Mouse (Mus musculus): ENCODE data around the gene Ccdc124.

Ccdc124 gene

DNA sequence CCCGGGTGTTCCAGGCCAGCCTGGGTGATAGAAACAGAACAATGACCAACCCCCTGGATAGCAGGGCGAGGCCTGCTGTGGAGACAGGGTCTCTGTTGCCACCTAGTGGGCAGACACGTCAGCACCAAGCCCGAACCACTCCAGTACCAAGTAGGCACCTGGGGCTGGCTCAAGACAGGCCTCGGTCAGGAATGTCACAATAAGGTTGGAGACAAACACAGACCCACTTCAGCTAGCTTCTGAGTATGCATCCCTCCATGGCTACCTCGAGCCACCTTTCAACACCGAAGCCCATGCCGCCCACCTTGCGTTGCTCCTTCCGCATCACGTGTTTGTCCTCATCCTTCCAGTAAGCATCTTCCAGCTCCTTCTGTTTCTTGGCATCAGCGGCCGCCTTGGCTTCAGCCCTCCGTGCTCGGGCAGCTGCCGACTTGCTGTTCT, 4.1 kb downstream of the Ccdc124 start:
- no peak for DNase-seq (ENCODE audit: low read depth, low spot score)

DNA sequence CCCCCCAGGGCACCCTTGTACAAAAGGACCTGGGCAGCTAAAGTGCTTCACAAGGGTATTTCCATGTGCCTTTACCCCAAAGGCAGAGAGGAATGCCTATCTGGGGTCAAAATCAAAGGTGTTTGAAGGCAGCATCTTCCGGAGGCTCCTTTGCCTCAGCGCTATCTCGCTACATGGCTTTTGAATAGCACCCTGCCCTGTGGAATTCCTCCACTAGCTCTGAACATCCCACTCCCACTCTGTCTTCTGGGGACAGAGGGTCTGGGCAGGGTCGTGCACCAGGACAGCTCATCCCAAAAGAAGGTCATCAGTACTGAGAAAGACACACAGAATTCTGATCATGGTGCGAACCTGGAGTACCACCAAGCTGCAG, 4.5 kb downstream of the Ccdc124 start:
- DNase-seq (ENCODE audit: low read depth, low spot score): no peak

DNA sequence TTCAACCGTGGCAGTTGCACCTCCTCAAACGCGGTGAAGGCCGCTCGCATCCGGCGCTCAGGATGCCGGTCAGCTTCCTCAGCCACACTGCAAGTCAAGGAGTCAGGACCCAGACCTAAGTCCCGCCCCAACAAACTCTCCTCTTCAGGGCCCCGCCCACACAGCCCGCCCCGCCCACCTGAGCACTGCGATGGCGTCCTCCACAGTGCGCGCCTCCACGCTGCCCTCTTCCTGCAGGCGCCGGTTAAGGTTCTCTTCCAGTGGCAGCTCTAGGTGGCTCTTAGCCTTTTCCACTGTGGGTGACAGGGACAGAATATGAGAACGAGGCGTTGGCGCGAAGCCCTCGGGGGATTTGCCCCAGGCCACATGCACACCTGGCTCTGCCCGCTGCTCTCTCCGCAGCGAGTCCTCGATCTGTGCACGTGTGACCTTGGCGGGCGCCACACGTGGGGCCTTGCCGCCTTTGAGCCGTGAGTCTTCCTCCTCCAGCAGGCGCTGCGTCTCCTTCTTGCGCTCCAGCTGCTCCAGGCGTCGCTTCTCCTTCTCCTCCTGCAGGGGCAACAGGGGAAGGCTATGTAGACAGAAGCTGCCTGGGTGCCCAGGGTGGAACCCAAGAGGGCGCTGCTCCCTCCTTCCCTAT, 5.1 kb downstream of the Ccdc124 start:
- DNase-seq (ENCODE audit: low read depth, low spot score): no peak

- DNase-seq (ENCODE audit: low read depth, low spot score): no peak
These were observed 7.2 kb downstream of the Ccdc124 start for GRCm38 (mm10) chr8:70866566-70866965.

DNA sequence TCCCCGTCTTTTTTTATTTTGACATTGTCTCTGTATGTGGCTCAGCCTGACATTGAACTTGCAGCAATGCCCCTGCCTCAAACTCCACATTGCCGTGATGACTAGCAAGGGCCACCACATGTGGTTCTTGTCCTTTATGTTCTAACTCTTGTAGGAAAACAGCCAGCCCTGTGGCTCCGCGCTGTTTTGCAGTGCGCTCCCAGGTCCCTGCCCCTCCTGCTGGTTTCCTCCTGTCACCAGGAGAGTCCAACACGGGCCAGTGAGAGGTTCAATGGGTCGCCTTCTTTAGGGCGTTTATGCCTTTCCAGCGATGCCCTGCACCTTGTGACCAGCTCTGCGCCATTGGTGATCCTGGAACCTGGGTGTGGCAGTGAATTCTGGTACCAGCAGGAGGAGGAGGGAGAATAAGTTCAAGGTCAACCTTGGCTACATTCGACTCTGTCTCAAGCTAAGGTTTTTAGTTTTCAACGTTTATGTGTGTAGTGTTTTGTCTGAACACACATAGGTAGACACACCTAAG, 7.7 kb downstream of the Ccdc124 start:
- no peak for DNase-seq (ENCODE audit: low read depth, low spot score)

GRCm38 (mm10) chr8:70865350-70866000, 8.3 kb downstream of the Ccdc124 start:
- peak; percentile 100 for DNase-seq (ENCODE audit: low read depth, low spot score)

DNA sequence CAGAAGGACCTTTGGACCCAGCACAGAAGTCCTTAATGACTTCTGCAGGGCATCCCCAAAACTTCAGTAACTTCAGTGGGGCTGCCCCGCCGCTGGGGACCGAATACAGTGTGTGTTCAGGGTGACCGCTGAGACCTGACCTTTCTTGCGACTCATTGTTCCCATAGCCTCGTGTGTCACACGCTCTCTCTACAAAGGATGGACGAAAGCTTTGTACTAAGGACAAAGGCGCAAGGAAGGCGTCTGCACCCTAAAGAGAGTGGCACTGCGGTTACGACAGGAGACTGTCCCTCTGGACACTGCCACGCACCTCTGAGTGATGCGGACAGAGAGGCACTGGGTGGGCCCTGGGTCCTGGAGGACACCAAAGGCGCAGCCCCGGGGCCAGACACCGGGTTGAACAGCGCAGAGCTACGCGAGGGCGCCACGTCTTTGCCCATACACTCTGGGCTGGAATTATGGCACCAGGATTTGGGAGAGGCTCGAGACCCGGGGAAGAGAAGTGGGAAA, 9.0 kb downstream of the Ccdc124 start:
- DNase-seq (ENCODE audit: low read depth, low spot score): no peak

DNA sequence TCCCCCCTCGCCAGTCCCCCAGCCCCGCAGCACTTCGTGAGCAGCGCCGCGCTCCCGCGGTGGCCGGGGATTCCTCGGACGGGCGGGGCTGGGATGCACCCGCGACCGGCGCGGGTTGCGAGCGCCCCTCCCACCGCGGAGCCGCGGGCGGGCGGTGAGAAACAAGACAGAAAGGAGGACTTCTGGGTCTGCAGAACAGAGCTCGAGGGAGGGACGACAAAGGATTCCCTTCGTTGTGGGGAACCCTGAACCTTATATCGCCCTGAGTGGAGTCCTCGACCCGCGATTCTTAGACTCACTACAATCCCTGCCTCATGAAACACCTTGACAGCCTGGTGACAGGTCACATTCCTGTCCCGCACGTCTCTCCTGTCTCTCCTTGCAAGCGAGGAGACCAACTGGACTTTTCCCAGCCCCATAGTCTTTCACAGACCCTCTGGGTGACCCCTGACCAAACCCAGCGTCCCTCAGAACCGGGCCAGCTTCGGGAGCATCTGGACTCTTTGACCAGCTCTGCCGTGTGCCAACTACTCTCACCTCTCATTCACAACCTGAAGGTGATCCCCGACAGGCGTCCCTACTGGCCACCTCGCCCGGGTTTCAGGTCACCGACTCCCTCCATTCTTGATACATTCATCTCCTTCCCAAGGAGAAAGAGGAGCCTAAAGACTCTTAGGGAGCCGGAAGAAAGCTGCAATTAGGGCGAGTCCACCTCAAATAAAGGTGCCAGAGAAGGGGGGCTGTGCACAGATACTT, 9.6 kb downstream of the Ccdc124 start:
- DNase-seq (ENCODE audit: low read depth, low spot score): no peak

GRCm38 (mm10) chr8:70862824-70863641, 10.7 kb downstream of the Ccdc124 start, which contains the start of gene Kcnn1:
Kcnn1 (minus strand) TSS chr8:70863258.
- no peak for DNase-seq (ENCODE audit: low read depth, low spot score)

GRCm38 (mm10) chr8:70857516-70857915, 16.2 kb downstream of the Ccdc124 start:
- DNase-seq (ENCODE audit: low read depth, low spot score): no peak

GRCm38 (mm10) chr8:70856541-70857197, 17.1 kb downstream of the Ccdc124 start:
- DNase-seq (ENCODE audit: low read depth, low spot score): no peak

- DNase-seq (ENCODE audit: low read depth, low spot score): no peak
These were observed 17.7 kb downstream of the Ccdc124 start for GRCm38 (mm10) chr8:70856028-70856427.

DNA sequence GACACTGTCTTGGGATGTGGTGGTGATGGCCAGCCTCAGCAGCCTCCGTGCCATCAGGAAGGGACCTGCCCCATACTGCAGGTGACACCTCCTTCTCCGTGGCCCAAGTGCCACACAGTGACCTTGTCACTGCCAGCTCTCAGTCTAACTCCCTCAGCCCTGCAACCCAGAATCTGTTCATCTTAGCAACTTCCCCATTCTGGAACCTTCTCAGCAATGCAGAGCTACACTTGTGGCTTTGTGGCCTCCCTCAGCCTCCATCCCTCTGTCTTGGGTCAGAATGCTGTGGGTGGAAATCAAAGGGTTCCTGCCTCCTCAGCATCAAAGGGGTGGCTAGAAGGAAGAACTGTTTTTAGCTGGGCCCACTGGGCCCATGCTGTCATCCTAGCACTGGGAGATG, 19.9 kb downstream of the Ccdc124 start:
- DNase-seq (ENCODE audit: low read depth, low spot score): no peak

DNA sequence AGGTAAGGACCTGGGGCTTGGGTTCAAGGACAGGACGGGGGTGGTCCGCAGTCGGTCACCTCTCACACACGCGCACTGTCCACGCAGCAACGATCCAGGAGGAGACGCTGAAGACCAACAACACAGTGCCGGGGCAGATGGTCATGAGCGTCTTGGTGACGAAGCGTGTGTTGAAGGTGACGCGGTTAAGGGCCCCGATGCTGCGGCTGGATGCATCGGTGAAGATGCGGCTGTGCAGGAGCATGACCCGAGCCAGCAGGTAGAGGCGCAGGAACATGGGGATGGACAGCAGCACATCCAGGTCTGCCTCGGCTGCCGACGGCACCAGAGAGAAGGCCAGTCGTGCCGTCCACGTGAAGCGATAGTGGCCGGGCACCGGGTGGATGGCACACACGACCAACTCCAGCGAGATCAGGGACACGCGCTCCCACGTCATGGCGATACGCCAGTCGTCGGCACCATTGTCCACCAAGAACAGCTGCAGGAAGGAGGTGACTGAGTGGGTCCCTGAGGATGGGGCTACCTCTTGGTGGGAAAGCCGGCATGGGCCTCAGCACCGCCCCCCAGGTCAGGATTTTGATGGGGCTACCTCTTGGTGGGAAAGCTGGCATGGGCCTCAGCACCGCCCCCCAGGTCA, 21.0 kb downstream of the Ccdc124 start:
- no peak for DNase-seq (ENCODE audit: low read depth, low spot score)

DNA sequence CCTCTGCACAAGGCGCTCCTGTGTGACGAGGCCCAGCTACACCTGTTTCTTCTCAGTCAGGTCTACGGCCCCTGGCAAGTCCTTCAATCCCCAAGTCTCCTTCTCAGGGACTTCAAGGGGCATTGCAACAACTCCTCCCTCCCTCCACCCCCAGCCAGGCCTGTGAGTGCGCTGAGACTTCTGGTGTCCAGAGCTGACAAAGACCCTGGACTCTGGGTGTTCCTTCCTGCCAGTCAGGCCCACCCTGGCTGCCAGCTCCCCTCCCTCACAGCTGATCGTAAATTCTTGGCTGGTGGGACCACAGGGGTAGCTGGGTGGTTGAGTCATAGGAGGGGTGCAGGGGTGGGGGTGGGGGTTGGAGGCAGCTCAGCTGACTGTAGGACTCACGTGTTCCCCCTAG, 21.9 kb downstream of the Ccdc124 start:
- no peak for DNase-seq (ENCODE audit: low read depth, low spot score)

- DNase-seq (ENCODE audit: low read depth, low spot score): no peak
These were observed 22.8 kb downstream of the Ccdc124 start for GRCm38 (mm10) chr8:70850947-70851346.

- no peak for DNase-seq (ENCODE audit: low read depth, low spot score)
These were observed 23.4 kb downstream of the Ccdc124 start for GRCm38 (mm10) chr8:70850132-70850845.

- no peak for DNase-seq (ENCODE audit: low read depth, low spot score)
These were observed 24.3 kb downstream of the Ccdc124 start for GRCm38 (mm10) chr8:70849333-70849990.

Data from WW6 (cell line).